Mouse (Mus musculus): ENCODE data around the gene Slc38a1. TPM values are rescaled to one million over a fixed set of nuclear protein-coding genes. Genes with fewer than 3 reads are reported as not detected.

Gene Slc38a1
- polyA plus RNA-seq, 1 experiment = 0.43 TPM

GRCm38 (mm10) chr15:96652531-96652930 is 9.8 kb upstream of the Slc38a1 start:
- H3K27me3 ChIP-seq (ENCODE audit: control insufficient read depth) = peaks cover under 1% of the 10 kb centered on the region; the same call in 1 of the 2 replicates
- H3K9me3 ChIP-seq (ENCODE audit: control insufficient read depth, low read length) = no peaks in the 10 kb centered on the region
- TF ChIP-seq GATA1 (IDR thresholded peaks at IDR 0.05; ENCODE audit: low read length) (no peak), TAL1 (IDR thresholded peaks at IDR 0.05; ENCODE audit: low read length) (no peak)
- H3K4me1 ChIP-seq (ENCODE audit: control insufficient read depth) = peaks cover 13% of the 10 kb centered on the region
- H3K4me3 ChIP-seq (replicated peaks) = no peak overlapping the region
- H3K36me3 ChIP-seq (ENCODE audit: control insufficient read depth) = no peaks in the 10 kb centered on the region

- Histone ChIP-seq H3K36me3 (ENCODE audit: control insufficient read depth) (no peaks in the 10 kb centered on the region), H3K4me3 (replicated peaks) (no peak overlapping the region), H3K27me3 (ENCODE audit: control insufficient read depth) (peaks cover 9% of the 10 kb centered on the region), H3K9me3 (ENCODE audit: control insufficient read depth, low read length) (no peaks in the 10 kb centered on the region), H3K4me1 (ENCODE audit: control insufficient read depth) (peaks cover 15% of the 10 kb centered on the region)
- no peak for TF ChIP-seq TAL1 (IDR thresholded peaks at IDR 0.05; ENCODE audit: low read length)
- no peak for TF ChIP-seq GATA1 (IDR thresholded peaks at IDR 0.05; ENCODE audit: low read length)
Measured at GRCm38 (mm10) chr15:96647376-96647775, 4.7 kb upstream of the Slc38a1 start.

DNA sequence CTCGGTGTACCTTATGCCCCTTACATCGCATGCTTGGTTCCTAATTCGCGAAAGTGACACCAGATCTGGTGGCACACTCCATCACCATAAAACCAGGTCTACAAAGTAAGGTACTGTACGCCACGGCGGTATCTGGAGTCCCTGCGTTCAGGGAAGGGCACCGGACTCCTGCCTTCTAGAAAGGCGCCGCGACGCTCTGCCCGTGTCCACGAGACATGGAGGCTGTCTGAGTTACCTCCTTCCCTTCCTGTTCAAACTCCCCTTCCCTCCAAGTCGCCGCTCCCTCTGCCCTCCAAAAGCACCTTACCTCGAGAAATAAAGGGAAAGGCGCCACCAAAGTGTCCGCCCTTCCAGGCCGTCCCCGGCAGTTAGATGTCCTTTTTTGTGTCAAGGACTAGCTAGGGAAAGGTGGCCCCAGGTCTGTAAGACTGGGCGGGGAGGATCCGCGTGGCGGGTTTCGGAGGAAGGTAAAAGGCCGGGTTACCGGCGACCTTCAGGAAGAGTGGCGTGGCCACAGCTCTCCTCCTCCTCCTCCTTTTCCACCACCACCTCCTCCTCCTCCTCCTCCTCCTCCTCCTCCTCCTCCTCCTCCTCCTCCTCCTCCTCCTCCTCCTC is 785 bp downstream of the Slc38a1 start:
- Histone ChIP-seq H3K36me3 (ENCODE audit: control insufficient read depth) (peaks cover 6% of the 10 kb centered on the region), H3K9me3 (ENCODE audit: control insufficient read depth, low read length) (no peaks in the 10 kb centered on the region), H3K27me3 (ENCODE audit: control insufficient read depth) (peaks cover 19% of the 10 kb centered on the region), H3K4me3 (replicated peaks) (peak overlapping the region; percentile 81), H3K4me1 (ENCODE audit: control insufficient read depth) (peaks cover 50% of the 10 kb centered on the region)
- TF ChIP-seq TAL1 (IDR thresholded peaks at IDR 0.05; ENCODE audit: low read length) (no peak), GATA1 (IDR thresholded peaks at IDR 0.05; ENCODE audit: low read length) (no peak)

DNA sequence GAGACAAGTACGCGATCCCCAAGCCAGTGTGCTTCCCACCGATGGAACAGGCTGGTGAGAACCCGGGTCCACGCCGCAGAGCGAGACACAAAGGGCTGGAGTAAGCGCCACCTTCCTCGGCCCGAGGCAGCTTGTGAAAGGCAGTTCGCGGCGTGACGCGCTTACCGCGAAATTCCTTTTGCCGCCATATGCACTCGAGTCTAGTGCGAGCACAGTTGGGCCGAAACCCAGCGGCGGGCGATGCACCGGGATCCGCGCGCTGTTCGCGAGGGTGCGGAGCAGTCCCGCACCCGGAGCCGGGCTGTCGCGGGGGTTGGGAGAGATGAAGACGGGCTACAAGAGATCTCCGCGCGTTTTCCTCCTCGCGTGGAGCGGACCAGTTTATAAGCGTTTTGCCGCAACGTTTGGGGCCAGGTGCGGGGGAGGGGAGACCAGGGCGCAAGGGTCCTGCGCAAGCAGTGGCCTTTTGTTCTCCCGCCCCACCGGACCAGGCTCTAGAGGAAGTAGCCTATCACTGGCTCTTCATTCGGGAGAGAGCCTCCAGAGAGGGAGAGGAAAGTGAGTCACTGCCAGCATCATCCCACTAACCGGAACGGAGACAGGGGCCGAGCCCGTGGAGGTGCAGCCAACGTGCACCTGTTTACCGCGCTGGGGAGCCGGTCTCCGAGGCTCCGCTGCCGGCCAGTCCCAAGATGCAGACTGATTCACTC is 1.4 kb downstream of the Slc38a1 start:
- no peak for TF ChIP-seq TAL1 (IDR thresholded peaks at IDR 0.05; ENCODE audit: low read length)
- no peak for TF ChIP-seq GATA1 (IDR thresholded peaks at IDR 0.05; ENCODE audit: low read length)
- H3K36me3 ChIP-seq (ENCODE audit: control insufficient read depth) = peaks cover 10% of the 10 kb centered on the region
- H3K27me3 ChIP-seq (ENCODE audit: control insufficient read depth) = peaks cover 19% of the 10 kb centered on the region
- peaks cover 49% of the 10 kb centered on the region for H3K4me1 ChIP-seq (ENCODE audit: control insufficient read depth)
- H3K4me3 ChIP-seq (replicated peaks) = peak overlapping the region; percentile 81
- H3K9me3 ChIP-seq (ENCODE audit: control insufficient read depth, low read length) = no peaks in the 10 kb centered on the region

DNA sequence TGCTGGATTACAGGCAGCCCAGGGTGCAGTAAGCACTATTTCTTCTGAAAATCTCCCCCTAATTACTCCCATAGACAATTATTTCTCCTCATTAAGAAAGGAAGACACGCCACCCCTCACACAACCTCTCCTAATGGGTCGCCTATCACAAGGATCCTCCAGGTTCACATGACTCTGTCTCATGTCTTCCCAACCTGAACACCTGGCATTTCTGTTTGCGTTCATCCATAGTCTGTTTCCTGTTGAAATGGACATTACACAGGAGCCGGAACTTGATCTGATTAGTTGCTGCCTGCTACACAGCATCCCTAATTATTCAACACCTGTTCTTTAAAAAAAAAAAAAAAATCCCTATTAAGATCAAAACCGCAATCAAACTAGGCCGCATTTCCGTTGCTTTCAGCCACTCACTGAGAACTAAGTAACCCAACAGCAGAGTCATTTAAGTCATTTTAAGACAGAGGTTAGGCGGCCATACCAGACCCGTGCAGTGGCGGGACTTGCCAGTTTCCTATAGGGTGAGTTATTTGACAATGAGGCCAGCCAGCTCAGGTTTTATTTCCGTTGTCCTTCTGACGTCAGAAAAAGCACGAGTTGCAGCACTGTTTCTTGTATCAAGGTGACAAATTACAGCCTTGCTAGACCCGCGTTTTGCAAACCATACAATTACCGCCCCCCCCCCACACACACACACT is 2.3 kb downstream of the Slc38a1 start:
- Histone ChIP-seq H3K27me3 (ENCODE audit: control insufficient read depth) (peaks cover 19% of the 10 kb centered on the region), H3K36me3 (ENCODE audit: control insufficient read depth) (peaks cover 11% of the 10 kb centered on the region), H3K4me3 (replicated peaks) (peak overlapping the region; percentile 81), H3K4me1 (ENCODE audit: control insufficient read depth) (peaks cover 49% of the 10 kb centered on the region), H3K9me3 (ENCODE audit: control insufficient read depth, low read length) (no peaks in the 10 kb centered on the region)
- TF ChIP-seq GATA1 (IDR thresholded peaks at IDR 0.05; ENCODE audit: low read length) (no peak), TAL1 (IDR thresholded peaks at IDR 0.05; ENCODE audit: low read length) (no peak)

GRCm38 (mm10) chr15:96639630-96640029 is 3.1 kb downstream of the Slc38a1 start:
- TF ChIP-seq TAL1 (IDR thresholded peaks at IDR 0.05; ENCODE audit: low read length) = no peak
- TF ChIP-seq GATA1 (IDR thresholded peaks at IDR 0.05; ENCODE audit: low read length) = no peak
- no peak overlapping the region for H3K4me3 ChIP-seq (replicated peaks)

DNA sequence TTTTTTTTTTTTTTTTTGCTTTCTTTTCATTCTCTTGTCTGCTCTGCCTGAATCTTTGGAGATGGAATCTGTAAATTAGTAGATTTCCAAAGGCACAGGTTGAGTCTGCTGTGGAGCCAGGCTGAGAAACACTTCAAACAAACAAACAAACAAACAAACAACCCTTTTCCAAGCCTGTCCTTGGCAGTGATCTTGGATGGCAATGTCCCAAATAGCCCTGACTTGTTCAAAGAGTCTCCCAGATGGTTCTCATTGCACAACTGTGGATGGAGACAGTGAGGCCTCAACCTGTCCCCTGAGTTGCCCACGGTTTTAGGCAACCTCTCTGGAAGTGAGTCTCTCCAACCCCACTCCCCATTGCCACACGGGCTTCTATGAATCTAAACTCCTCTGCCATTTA is 4.1 kb downstream of the Slc38a1 start:
- peaks cover 19% of the 10 kb centered on the region for H3K27me3 ChIP-seq (ENCODE audit: control insufficient read depth)
- H3K4me3 ChIP-seq (replicated peaks) = no peak overlapping the region
- TF ChIP-seq GATA1 (IDR thresholded peaks at IDR 0.05; ENCODE audit: low read length) (no peak), TAL1 (IDR thresholded peaks at IDR 0.05; ENCODE audit: low read length) (no peak)
- peaks cover 49% of the 10 kb centered on the region for H3K4me1 ChIP-seq (ENCODE audit: control insufficient read depth)
- peaks cover 18% of the 10 kb centered on the region for H3K36me3 ChIP-seq (ENCODE audit: control insufficient read depth)
- peaks cover 5% of the 10 kb centered on the region; the same call in 1 of the 2 replicates for H3K9me3 ChIP-seq (ENCODE audit: control insufficient read depth, low read length)

More at GRCm38 (mm10) chr15:96639630-96640029, 3.1 kb downstream of the Slc38a1 start:
- peaks cover 19% of the 10 kb centered on the region for H3K27me3 ChIP-seq (ENCODE audit: control insufficient read depth)
- H3K36me3 ChIP-seq (ENCODE audit: control insufficient read depth) = peaks cover 15% of the 10 kb centered on the region
- 0 out of 2 replicates have a peak, but pooled peaks cover 2% of the 10 kb centered on the region for H3K9me3 ChIP-seq (ENCODE audit: control insufficient read depth, low read length)
- H3K4me1 ChIP-seq (ENCODE audit: control insufficient read depth) = peaks cover 49% of the 10 kb centered on the region

GRCm38 (mm10) chr15:96638173-96638572 is 4.5 kb downstream of the Slc38a1 start:
- Histone ChIP-seq H3K4me1 (ENCODE audit: control insufficient read depth) (peaks cover 48% of the 10 kb centered on the region), H3K4me3 (replicated peaks) (no peak overlapping the region), H3K9me3 (ENCODE audit: control insufficient read depth, low read length) (peaks cover 6% of the 10 kb centered on the region; the same call in 1 of the 2 replicates), H3K36me3 (ENCODE audit: control insufficient read depth) (peaks cover 23% of the 10 kb centered on the region), H3K27me3 (ENCODE audit: control insufficient read depth) (peaks cover 18% of the 10 kb centered on the region)
- TF ChIP-seq GATA1 (IDR thresholded peaks at IDR 0.05; ENCODE audit: low read length) (no peak), TAL1 (IDR thresholded peaks at IDR 0.05; ENCODE audit: low read length) (no peak)
